Mouse (Mus musculus) liver (tissue): ENCODE results near the gene Nek7.

Experiments used
- DNase-seq: peaks from one replicate; pipeline ENCODE4 v3.0.0-alpha.2; 2020; ENCODE audit warnings: mixed read lengths

Gene Nek7

GRCm38 (mm10) chr1:138507446-138508043 lies 112.4 kb downstream of the Nek7 start:
- DNase-seq: no peak

GRCm38 (mm10) chr1:138507014-138507413 lies 112.9 kb downstream of the Nek7 start:
- DNase-seq: no peak

- no peak for DNase-seq
These were observed 115.7 kb downstream of the Nek7 start for GRCm38 (mm10) chr1:138504228-138504627.

- DNase-seq: no peak
These were observed 119.2 kb downstream of the Nek7 start for GRCm38 (mm10) chr1:138500691-138501090.

- DNase-seq: no peak
These were observed 119.8 kb downstream of the Nek7 start for GRCm38 (mm10) chr1:138500155-138500554.

GRCm38 (mm10) chr1:138499461-138499860 lies 120.5 kb downstream of the Nek7 start:
- DNase-seq: no peak

GRCm38 (mm10) chr1:138491382-138492097 lies 128.4 kb downstream of the Nek7 start:
- no peak for DNase-seq

GRCm38 (mm10) chr1:138487569-138487968 lies 132.4 kb downstream of the Nek7 start:
- no peak for DNase-seq

- no peak for DNase-seq
These were observed 139.2 kb downstream of the Nek7 start for GRCm38 (mm10) chr1:138480694-138481093.

- no peak for DNase-seq
These were observed 154.6 kb downstream of the Nek7 start for GRCm38 (mm10) chr1:138465352-138465751.

- no peak for DNase-seq
These were observed 158.5 kb downstream of the Nek7 start for GRCm38 (mm10) chr1:138461425-138461824.

GRCm38 (mm10) chr1:138449476-138449851 lies 170.5 kb downstream of the Nek7 start:
- DNase-seq: no peak

- DNase-seq: no peak
These were observed 171.1 kb downstream of the Nek7 start for GRCm38 (mm10) chr1:138448635-138449475.

- DNase-seq: no peak
These were observed 173.1 kb downstream of the Nek7 start for GRCm38 (mm10) chr1:138446846-138447245.
